Mouse (Mus musculus) erythroid progenitor cell, adult 5-6 weeks (primary cell): ENCODE measurements around the gene Arhgef10l. TPM values are rescaled to one million over a fixed set of nuclear protein-coding genes. Genes with fewer than 3 reads are reported as not detected.

Source experiments
- ATAC-seq: replicated peaks from 2 replicates; pipeline ENCODE4 v1.8.0; 2016; ENCODE audit warnings: moderate number of reproducible peaks, mild to moderate bottlenecking, moderate TSS enrichment, inconsistent platforms; ENCODE audit not compliant: poor library complexity, low FRiP score, severe bottlenecking
- total RNA-seq, 2 experiments: library from RNA; stranded (forward) in 1 of 2; stranded (reverse) in 1 of 2; fragments of 150-400 nt in 1 of 2; fragments of 186-747, 209-891 nt in 1 of 2; gene quantifications; 2 replicates each; pipeline versions ENCODE4 v1.2.3 to v1.2.4; 2015 to 2017; ENCODE audit warnings: low replicate concordance in 2 of 2

Arhgef10l gene
- total RNA-seq, 2 experiments from 2014 or later = 1.4 TPM; not detected in 1

DNA sequence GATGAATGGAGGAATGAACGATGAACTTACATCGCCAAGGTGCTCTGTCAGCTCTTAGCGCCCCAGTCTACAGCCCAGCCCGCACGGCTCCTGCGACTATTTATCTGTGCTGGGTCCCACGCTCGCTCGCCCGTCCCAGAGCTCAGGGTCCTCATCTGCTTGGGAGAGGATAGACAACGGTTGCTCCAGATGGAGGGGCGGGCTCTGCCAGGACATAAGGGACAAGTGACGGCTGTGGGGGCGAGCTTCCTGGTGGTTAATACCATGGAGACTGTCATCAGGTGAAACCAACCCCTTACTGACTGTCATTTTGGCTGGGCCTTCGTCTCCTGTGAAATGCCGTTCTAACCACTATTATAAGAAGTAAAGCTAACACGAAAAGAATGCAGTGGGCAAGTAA lies 114.0 kb downstream of the Arhgef10l start:
- no peak for ATAC-seq

DNA sequence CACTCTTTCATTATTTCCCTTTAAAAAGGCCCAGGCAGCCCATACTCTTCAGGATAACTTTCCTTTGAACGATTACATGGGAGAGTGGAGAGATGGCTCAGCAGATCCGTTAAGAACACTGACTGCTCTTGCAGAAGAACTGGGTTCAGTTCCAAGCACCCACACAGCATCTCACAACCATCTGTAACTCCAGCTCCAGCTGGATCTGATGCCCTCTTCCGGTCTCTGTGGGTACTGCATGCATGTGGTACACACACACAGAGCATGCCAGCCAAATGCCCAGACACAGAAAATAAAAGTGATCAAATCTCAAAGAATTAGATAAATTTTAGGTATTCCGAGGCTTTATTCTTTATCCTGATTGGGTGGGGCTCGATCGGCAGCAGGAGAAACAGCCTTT lies 115.1 kb downstream of the Arhgef10l start:
- no peak for ATAC-seq

DNA sequence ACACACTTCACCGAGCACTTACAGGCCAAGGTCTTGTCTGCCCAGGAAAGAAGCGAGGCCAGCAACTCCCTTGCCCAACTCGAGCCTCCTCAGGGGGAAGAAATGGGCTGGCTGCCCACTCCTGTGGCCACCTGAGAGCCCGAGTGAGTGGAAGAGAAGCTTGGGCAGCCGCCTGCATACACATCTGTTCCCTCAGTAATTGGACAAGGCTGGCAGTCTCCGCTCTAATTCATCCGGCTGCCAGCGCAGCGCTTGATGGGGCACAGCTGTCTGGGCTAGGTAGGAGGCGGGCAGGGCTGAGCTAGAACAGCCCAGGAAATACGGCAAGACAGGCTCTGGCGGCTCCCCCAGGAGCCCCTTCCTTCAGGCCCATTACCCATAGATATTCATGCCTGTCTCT lies 115.8 kb downstream of the Arhgef10l start:
- ATAC-seq = no peak

DNA sequence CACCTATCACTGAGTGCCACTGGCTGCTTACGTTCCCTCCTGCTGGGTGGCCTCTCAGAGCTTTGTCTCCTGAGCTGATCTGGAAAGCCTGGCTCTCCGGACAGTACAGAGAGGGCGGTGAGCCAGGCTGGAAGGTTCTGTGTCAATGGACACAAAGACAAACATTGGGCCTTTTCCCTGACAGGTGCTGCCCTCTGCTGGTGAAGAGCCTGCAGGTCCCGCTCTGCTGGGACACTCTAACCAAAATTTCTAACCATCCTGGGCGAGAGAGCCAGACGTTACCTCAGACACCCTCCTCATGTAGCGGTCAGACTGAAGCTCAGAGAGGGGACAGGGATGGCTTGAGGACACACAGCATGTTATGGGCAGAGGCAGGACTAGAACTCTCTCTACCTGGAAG lies 118.3 kb downstream of the Arhgef10l start:
- ATAC-seq = no peak

DNA sequence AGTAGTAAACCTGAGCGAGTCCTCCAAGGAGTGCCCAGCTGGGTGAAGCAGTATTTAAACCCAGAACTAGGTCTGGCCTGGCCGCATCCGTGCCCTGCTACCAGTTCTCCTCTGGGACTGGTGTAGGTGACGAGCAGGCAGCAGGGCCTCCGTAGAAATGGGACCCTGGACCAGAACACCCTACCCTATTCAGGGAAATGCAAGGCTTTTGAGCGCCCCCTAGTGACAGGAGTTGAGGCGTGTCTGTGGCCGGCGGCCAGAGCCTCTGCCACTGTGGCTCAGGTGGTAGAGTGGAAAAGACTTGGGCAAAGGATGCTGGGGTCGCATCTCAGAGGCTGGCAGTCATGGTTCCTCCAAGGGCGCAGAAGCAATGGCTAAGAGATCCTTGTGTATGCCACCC lies 126.7 kb downstream of the Arhgef10l start:
- no peak for ATAC-seq

DNA sequence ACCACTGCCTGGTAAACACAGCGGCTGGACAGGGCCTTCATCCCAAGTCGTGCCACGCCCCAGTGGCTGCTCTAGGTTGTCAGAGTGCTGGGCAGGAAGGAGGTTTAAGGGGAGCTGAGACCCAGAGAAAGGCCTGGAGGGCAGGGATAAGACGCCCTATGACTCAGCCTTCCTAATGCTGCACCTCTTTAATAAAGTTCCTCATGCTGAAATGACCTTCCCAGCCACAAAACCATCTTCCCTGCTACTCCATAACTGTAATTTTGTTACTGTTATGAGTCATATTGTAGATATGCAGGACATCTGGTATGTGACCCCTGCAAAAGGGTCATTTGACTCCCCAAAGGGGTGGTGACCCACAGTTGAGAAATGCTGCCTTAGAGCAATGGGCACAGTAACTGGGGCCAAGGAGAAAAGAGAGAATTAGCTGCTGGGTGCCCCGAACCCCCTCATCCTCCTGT lies 128.2 kb downstream of the Arhgef10l start:
- ATAC-seq = no peak

DNA sequence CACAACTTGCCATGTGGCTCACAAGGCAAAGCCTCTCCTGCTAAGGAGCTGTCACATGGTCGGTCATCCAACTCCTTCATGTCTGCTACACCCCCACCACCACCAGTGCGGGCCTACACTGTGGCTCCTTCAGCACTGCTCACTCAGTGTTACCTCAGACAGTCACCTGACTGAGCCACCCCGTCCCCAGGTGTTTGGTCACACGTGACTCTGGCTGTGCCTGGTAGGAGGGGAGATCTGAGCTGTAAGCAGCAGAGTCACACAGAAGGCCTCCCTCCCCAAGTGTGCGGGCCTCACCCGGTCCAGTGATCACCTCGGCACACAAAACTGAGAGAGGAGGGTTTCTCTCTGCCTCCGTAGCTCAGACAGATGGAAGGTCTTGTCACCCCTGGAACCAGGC lies 130.5 kb downstream of the Arhgef10l start:
- ATAC-seq = no peak

DNA sequence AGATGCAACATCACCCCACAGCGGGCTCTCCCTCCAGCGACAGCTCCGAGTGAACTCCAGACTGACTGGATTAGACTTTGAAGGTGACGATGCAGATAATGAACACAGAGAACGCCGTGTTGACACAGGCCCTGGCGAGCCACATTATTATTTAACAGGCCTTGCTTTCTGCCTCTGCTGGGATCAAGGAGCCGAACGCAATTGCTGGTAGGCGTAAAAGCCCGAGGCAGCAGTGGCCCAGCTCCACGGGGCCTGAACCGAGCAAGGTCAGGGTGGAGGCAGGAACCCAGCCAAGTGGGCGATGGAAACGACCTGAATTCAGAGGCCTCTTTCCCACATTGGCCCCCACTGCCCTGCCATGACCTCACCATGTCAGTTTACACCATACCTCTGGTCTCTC lies 133.5 kb downstream of the Arhgef10l start:
- no peak for ATAC-seq

DNA sequence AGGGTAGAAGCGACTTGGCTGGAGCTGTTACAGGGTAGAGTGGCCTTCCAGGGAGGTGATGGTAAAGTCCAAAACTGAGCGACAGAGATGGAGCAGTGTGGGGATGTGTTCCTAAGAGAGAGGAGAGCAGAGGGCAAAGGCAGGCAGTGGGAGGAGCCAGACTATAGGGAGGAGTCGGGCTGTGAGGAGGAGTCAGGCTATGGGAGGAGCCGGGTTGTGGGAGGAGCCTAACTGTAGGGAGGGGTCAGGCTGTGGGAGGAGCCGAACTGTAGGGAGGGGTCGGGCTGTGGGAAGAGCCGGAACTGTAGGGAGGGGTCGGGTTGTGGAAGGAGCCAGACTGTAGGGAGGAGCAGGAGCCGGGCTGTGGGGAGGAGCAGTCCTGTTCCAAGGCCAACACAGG lies 134.8 kb downstream of the Arhgef10l start:
- no peak for ATAC-seq

DNA sequence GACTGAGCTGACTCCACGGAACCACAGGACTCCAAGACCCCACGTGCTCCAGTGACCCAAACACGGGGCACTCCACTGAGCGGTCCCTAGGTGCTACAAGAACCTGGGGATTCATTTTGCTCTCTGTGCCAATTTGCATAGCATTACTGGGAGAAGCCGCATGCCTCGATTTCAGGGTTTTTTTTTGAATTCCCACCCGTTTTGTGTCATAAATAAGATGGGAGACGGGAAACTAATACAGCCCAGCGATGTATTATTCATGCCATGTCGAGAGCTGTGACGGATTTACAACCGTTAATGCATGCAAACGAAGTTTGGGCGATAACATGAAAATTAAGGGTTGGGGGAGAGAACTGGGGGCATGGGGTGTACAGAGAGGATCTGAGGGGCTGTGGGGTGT lies 136.1 kb downstream of the Arhgef10l start:
- no peak for ATAC-seq

DNA sequence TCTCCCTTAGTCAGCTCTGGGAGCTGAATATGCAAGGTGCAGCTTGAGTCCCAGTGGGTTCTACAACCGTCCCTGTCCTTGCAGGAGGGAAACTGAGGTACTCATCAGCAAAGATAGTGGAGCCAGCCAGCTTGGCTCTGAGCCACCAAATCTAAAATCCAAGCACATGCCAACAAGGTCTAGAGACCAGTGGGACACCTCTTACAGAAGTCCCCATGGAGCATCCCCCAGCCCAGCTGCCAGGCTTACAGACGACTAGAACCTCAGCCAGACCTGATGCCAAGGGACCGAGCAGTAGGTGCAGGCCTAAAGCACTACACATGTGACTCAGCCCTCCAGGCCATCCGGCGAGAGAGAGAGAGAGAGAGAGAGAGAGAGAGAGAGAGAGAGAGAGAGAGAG lies 137.4 kb downstream of the Arhgef10l start:
- no peak for ATAC-seq

DNA sequence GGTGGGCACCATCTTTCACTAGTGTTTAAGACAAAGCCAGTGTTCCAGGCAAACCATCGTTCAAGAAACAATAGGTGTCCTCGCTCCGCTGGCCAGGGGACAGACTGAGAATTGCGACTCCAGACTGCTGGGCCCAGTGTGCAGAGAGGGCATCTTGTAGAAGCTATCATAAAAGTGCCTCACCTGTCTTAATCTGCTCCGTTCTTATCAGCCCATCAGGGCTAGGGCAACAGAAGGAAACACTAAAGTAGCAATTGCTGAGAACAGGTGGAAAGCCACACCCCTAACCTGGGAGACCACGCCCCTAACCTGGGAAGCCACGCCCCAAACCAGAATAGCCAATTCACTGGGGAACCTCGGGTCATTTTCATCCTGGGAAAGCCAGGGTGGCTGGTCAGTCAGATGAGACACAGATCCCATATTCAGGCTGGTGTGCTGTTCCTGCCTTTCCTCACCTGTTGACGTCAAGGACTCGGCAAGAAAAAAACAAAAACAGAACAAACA lies 140.1 kb downstream of the Arhgef10l start:
- no peak for ATAC-seq

DNA sequence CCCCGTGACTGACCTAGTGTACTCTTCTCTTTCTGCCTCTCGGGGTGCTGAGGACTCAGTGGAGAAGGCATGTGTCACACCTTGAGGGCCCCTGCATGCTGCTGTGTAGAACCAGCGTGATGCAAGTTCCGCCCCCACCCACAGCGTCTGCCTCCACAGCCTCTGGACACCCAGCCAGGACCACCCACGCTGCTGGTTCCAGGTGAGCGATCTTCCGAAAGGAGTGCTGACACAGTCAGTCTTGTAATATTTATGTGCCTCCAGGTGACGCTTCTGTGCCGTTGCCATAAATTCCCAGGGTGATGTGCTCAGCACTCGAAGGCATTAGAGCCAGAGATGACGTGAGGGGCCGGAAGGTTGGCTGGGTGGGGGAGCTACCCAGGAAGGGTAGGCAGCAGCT lies 140.9 kb downstream of the Arhgef10l start:
- ATAC-seq = no peak

DNA sequence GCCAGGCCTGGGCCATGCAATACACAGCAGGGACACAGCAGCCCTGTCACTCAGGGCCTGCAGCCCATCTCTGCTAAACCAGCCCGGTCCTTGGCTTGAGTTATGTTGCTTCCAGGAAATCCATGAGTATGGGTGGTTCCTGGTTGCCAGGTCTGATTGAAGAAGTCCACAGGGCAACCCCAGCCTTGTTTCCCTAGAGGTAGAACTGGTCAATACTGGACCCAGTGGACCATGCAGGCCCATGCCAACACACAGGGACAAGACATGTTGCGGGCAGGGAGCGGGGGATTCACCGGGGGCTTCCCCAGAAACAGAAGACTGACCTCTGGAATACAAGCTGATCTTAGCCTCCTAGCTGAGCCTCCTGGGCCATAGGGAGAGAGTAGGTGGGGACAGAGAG lies 142.9 kb downstream of the Arhgef10l start:
- no peak for ATAC-seq

DNA sequence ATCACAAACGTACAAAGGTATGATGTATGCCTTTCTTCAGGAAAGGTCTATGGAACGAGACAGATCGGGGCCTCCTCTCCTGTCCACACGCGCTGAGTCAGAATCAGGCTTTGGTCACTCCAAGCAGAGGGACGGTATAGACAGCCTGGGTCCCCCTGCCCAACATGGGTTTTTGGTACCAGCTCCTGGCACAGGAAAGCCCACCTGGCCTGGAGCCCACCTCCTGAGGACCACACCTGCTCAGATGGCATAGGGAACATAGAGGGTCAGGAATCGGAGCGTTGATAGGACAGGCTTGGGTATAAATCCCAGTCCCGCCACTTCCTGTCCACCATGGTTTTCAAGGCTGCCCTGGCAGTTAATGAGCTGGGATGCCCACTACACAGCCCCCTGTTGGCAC lies 145.1 kb downstream of the Arhgef10l start:
- ATAC-seq = no peak

DNA sequence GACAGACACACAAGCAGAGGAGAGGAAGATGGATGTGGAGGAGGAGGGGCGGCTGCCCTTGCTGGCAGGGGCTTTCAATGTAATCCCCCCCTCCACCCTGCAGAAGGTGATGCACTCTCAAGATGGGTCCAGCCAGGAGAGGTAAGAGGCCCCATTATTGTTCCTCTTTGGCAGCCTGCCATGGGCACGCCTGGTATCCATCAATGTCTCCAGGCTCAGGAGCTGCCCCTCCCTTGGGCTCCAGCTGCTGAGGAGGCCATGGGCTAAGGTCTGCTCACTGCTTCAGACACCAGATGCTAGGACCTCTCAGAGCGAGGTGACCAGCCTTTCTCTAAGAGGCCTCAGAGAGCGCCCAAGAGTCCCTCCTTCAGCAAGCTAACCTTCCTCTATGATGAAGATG lies 152.0 kb downstream of the Arhgef10l start:
- no peak for ATAC-seq

DNA sequence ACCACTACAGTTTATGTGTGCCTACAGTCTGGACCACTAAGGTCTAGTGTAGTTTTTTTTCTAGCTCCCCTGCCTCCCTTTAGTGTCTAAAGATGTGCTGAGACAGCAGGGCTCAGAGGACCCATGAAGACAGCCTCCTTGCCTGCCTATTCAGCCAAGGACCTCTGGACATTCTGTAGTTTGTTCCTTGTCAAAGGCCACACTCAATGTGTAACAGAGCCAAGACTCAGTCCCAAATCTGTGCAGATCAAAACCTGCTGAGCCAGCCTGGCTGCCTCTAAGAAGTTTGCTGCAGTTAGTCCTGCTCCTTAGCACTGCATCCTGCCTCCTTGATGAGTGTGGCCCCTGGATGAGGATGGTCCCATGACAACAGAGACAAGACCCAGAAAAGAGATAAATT lies 156.0 kb downstream of the Arhgef10l start:
- no peak for ATAC-seq

DNA sequence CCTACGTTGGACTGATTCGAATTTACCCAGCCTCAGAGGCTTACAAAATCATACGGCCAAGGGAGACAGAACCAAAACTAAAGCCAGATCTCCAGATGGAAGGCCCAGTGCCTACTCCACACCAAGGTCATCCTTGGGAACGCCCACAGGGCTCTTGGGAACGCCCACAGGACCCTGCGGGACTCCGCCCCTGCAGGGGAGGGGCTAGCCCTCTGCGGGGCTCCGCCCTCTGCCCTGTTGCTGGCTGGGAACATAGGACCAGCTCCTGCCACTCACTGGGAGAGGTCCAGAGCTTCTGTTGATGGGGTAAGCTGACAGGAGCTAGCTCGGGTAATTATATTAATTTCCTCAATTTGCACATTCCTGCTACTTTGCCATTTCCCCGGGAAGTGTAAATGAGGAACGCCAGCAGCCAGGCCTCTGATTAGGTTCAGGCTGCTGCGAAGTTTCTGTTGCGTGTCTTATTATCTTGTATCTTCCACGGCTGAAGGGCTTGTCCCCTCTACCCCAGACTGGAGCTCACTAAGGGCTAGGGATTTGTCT lies 158.6 kb downstream of the Arhgef10l start:
- no peak for ATAC-seq

DNA sequence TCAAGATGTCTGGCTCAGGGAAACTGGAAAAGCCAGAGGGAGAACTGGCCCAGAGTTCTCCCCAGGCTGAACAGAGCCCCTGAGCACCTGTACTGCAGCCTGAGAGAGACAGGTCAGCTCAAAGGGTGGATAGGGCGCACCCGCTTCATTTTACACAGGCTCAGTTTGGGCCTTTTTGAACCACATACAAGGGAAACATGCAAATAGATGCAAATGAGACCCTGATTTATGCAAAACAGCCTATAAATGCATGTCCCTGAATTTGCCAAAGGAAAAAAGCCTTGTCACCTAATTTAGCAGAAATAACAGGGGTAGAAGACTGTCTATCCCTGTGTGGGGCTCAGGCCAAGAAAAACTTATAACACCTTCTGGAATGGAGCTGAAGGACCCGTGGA lies 160.2 kb downstream of the Arhgef10l start:
- ATAC-seq = no peak

DNA sequence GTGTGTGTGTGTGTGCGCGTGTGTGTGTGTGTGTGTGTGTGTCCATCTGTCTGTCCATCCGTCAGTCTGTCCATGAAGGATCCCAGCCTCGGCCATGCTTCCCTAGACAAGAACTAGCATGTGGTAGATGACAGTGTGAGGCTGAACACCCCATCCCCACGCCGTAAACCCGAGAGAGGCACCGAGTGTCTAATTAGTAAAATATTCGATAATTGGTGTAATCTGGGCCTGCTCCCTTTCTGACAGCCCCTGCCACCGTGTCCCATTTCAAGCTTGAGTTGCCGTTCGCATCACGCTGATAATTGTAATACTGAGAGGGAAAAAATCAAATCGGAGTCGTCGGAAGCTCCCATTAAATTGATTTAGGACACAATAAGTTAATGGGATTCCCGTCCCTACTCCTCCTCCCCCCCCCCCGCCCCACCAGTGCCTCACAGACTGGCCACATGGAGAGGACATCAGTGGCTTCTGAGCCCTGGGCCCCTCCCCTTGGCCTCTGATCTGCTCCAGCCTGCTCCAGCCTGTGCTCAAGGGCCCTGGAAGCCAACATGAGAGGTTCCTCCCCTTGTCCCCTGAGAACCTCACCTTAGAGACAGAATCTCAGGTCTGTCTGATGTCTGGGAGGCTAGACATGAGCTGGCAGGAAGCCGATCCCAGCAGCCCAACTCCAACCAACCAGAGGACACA lies 160.7 kb downstream of the Arhgef10l start:
- ATAC-seq = no peak

DNA sequence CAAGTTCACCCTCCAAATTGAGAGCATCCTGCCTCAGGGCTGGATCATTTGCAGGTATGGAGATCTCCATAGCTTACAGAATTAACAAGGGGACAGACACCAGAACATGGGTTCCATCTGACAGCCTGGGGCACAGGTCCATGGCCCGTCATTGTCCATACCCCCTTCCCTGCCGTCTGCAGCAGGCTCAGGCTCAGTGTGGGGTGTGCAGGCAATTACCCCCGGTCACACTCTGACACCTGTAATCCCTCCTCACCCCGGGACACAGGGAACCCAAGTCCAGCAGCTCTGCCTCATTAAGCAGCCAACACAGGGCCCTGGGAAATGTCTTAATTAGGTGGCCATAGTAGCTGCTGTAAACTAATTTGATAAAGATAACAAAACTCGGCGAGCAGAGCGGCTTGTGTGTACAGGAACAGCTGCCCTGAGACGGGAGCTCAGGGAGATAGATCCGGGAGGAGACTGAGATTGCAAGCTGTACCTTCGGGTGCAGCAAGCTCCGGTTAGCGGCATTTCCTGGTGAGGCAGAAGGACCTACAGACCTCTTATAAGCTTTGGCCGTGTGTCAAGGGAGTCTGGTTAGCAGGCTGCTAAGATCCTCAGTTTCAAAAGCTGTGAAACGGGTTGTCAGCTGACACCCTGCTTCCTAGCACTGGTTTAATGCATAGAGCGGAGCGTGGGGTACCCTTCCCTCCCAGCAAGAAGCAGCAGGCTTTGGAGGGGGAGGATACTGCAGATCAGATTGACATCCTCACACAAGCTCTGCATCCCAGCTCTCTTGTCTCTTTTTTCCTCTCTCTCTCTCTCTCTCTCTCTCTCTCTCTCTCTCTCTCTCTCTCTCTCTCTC lies 161.5 kb downstream of the Arhgef10l start:
- ATAC-seq = no peak
